Mouse (Mus musculus) G1E (cell line): ENCODE results near the gene Sarnp. TPM values are rescaled to one million over a fixed set of nuclear protein-coding genes. Genes with fewer than 3 reads are reported as not detected.

Experiments used
- ATAC-seq: 2 replicates; pipeline ENCODE4 v1.8.0; 2016; ENCODE audit warnings: mild to moderate bottlenecking; ENCODE audit not compliant: insufficient number of reproducible peaks, poor library complexity, low FRiP score, severe bottlenecking; ENCODE audit errors: extremely low read depth
- DNase-seq: peaks from one replicate; pipeline ENCODE4 v3.0.0; 2012; ENCODE audit warnings: low spot score
- H3K27me3 ChIP-seq: 2 replicates; pipeline ENCODE4 v1.6.1; 2012; ENCODE audit warnings: mild to moderate bottlenecking, low read length, inconsistent platforms; ENCODE audit not compliant: insufficient read depth
- H3K36me3 ChIP-seq: replicated peaks from 2 replicates; pipeline ENCODE3; 2012; ENCODE audit warnings: mild to moderate bottlenecking, inconsistent platforms
- H3K4me1 ChIP-seq: 2 replicates; pipeline ENCODE4 v1.6.1; 2012; ENCODE audit warnings: low read depth, low read length, inconsistent platforms, mixed read lengths; ENCODE audit not compliant: insufficient read depth
- H3K4me3 ChIP-seq: 2 replicates; pipeline ENCODE4 v1.5.1; 2012; ENCODE audit warnings: low read depth, mild to moderate bottlenecking, inconsistent platforms, low read length, moderate library complexity, mixed read lengths
- H3K9me3 ChIP-seq: replicated peaks from 2 replicates; pipeline ENCODE4 v1.6.1; 2012; ENCODE audit warnings: inconsistent platforms
- CTCF ChIP-seq: IDR thresholded peaks from 2 replicates; pipeline ENCODE4 v1.5.1; 2012; ENCODE audit warnings: low read depth, low read length, inconsistent platforms, mixed read lengths
- GATA1 ChIP-seq: IDR thresholded peaks from 2 replicates; pipeline ENCODE4 v1.6.1; 2012; ENCODE audit warnings: borderline replicate concordance, low read length, inconsistent platforms, mixed read lengths
- GATA2 ChIP-seq: IDR thresholded peaks from 2 replicates; pipeline ENCODE4 v1.6.1; 2012; ENCODE audit warnings: low read depth, low read length, inconsistent platforms, borderline replicate concordance
- POLR2AphosphoS5 ChIP-seq: IDR thresholded peaks from 2 replicates; pipeline ENCODE4 v1.6.1; 2012; ENCODE audit warnings: low read depth, low read length, inconsistent platforms; ENCODE audit not compliant: insufficient replicate concordance
- TAL1 ChIP-seq: conservative IDR thresholded peaks from 2 replicates; pipeline ENCODE4 v1.6.1; 2012; ENCODE audit warnings: low read depth, low read length, inconsistent platforms, mixed read lengths
- polyA plus RNA-seq: library from polyadenylated mRNA; stranded (reverse); fragments of >175 nt; gene quantifications from 2 replicates; pipeline ENCODE4 v1.2.3, GENCODE M21; 2012
- total RNA-seq, 2 experiments: library from RNA; stranded (forward) in 1 of 2; stranded (reverse) in 1 of 2; fragments of 200-1000 nt in 1 of 2; fragments of >200 nt in 1 of 2; fragmentation: Nextera tagmentation in 1 of 2; gene quantifications; 2 replicates each; pipeline ENCODE4 v1.2.3; 2014 to 2017

Gene Sarnp
- total and polyA plus RNA-seq, 3 experiments: 19.9 to 154 (median 144) TPM

- no peak for ATAC-seq
Observed at GRCm38 (mm10) chr10:128790398-128791124, 26.6 kb upstream of the Sarnp start, which contains the start of gene Mmp19. Gene Mmp19, plus strand, starts transcription at chr10:128790910.

GRCm38 (mm10) chr10:128792041-128792440, 25.1 kb upstream of the Sarnp start:
- TF ChIP-seq GATA1 (no peak), GATA2 (no peak), CTCF (no peak), TAL1 (no peak), POLR2AphosphoS5 (no peak)
- H3K27me3 ChIP-seq: peaks cover 24% of the 10 kb centered on the region
- DNase-seq: no peak

More at GRCm38 (mm10) chr10:128790398-128791124, 26.6 kb upstream of the Sarnp start, which contains the start of gene Mmp19:
- TF ChIP-seq GATA1 (no peak), CTCF (no peak), POLR2AphosphoS5 (no peak), TAL1 (no peak), GATA2 (no peak)
- H3K36me3 ChIP-seq: no peaks in the 10 kb centered on the region
- H3K4me3 ChIP-seq: no peak within 1 kb of the TSS
- DNase-seq: no peak
- peaks cover 18% of the 10 kb centered on the region for H3K27me3 ChIP-seq
- peaks cover 7% of the 10 kb centered on the region; the same call in 1 of the 2 replicates for H3K4me1 ChIP-seq
- no peaks in the 10 kb centered on the region for H3K9me3 ChIP-seq

GRCm38 (mm10) chr10:128793258-128793657, 23.9 kb upstream of the Sarnp start:
- Histone ChIP-seq H3K36me3 (no peaks in the 10 kb centered on the region), H3K4me1 (peaks cover 7% of the 10 kb centered on the region; the same call in 1 of the 2 replicates), H3K27me3 (peaks cover 24% of the 10 kb centered on the region), H3K9me3 (no peaks in the 10 kb centered on the region), H3K4me3 (no peak overlapping the region)
- DNase-seq (no peak), ATAC-seq (no peak)
- TF ChIP-seq GATA1 (no peak), CTCF (no peak), GATA2 (no peak), TAL1 (no peak), POLR2AphosphoS5 (no peak)

More at GRCm38 (mm10) chr10:128792041-128792440, 25.1 kb upstream of the Sarnp start:
- Histone ChIP-seq H3K9me3 (no peaks in the 10 kb centered on the region), H3K4me1 (peaks cover 7% of the 10 kb centered on the region; the same call in 1 of the 2 replicates), H3K36me3 (no peaks in the 10 kb centered on the region), H3K4me3 (no peak overlapping the region)
- no peak for ATAC-seq

- peaks cover 7% of the 10 kb centered on the region; the same call in 1 of the 2 replicates for H3K4me1 ChIP-seq
- DNase-seq (no peak), ATAC-seq (no peak)
- no peak overlapping the region for H3K4me3 ChIP-seq
- H3K36me3 ChIP-seq: peaks cover 2% of the 10 kb centered on the region
- H3K9me3 ChIP-seq: no peaks in the 10 kb centered on the region
- TF ChIP-seq POLR2AphosphoS5: no peak
- no peak for TF ChIP-seq GATA1
- no peak for TF ChIP-seq CTCF
- no peak for TF ChIP-seq TAL1
- no peak for TF ChIP-seq GATA2
- peaks cover 24% of the 10 kb centered on the region for H3K27me3 ChIP-seq
Observed at GRCm38 (mm10) chr10:128794391-128794790, 22.7 kb upstream of the Sarnp start.

GRCm38 (mm10) chr10:128795581-128795980, 21.6 kb upstream of the Sarnp start:
- TF ChIP-seq TAL1 (no peak), POLR2AphosphoS5 (no peak), GATA2 (no peak)
- no peak for ATAC-seq
- peaks cover 7% of the 10 kb centered on the region for H3K36me3 ChIP-seq

GRCm38 (mm10) chr10:128798676-128799075, 18.5 kb upstream of the Sarnp start:
- no peak overlapping the region for H3K4me3 ChIP-seq
- peaks cover 7% of the 10 kb centered on the region for H3K4me1 ChIP-seq
- DNase-seq (no peak), ATAC-seq (no peak)
- H3K9me3 ChIP-seq: no peaks in the 10 kb centered on the region
- H3K36me3 ChIP-seq: peaks cover 25% of the 10 kb centered on the region
- peaks cover 20% of the 10 kb centered on the region for H3K27me3 ChIP-seq
- TF ChIP-seq POLR2AphosphoS5: no peak

More at GRCm38 (mm10) chr10:128795581-128795980, 21.6 kb upstream of the Sarnp start:
- Histone ChIP-seq H3K4me3 (no peak overlapping the region), H3K9me3 (no peaks in the 10 kb centered on the region), H3K27me3 (peaks cover 24% of the 10 kb centered on the region), H3K4me1 (peaks cover 7% of the 10 kb centered on the region; the same call in 1 of the 2 replicates)
- no peak for DNase-seq
